Mouse (Mus musculus): ENCODE data around the gene Mlxipl. TPM values are rescaled to one million over a fixed set of nuclear protein-coding genes. Genes with fewer than 3 reads are reported as not detected.
A peak's percentile ranks its signal among the peaks of the same experiment; 100 is the strongest.

Gene Mlxipl
- total and polyA plus RNA-seq, 2 experiments from 2014 or later, result 0.79 to 1.2 TPM

GRCm38 (mm10) chr5:135161221-135161620 lies 71.5 kb downstream of the Mlxipl start:
- peaks cover 31% of the 10 kb centered on the region for H3K36me3 ChIP-seq (ENCODE audit: insufficient read depth, low read length)
- no peak overlapping the region for H3K9ac ChIP-seq (replicated peaks; ENCODE audit: low read length, poor library complexity, severe bottlenecking)
- ATAC-seq (ENCODE audit: low FRiP score) (no peak), DNase-seq (ENCODE audit: low spot score) (peak; percentile 43)
- no peaks in the 10 kb centered on the region for H3K4me1 ChIP-seq (ENCODE audit: insufficient read depth, low read length)
- no peaks in the 10 kb centered on the region for H3K27me3 ChIP-seq (ENCODE audit: insufficient read depth, low read length)
- no peak for TF ChIP-seq CTCF (IDR thresholded peaks at IDR 0.05)
- no peaks in the 10 kb centered on the region for H3K9me3 ChIP-seq (ENCODE audit: low read length)
- no peak overlapping the region for H3K4me3 ChIP-seq (ENCODE audit: low read depth, low read length)
- H3K27ac ChIP-seq (ENCODE audit: low read depth, low read length), result no peak overlapping the region
- WGBS, result 88% methylated on average over 4 of the region's 4 CpGs
- no peak overlapping the region for H3K4me2 ChIP-seq (ENCODE audit: low read depth, low read length, poor library complexity, severe bottlenecking)

- Histone ChIP-seq H3K4me3 (ENCODE audit: low read depth, low read length) (no peak overlapping the region), H3K4me1 (ENCODE audit: insufficient read depth, low read length) (no peaks in the 10 kb centered on the region), H3K9ac (replicated peaks; ENCODE audit: low read length, poor library complexity, severe bottlenecking) (no peak overlapping the region), H3K4me2 (ENCODE audit: low read depth, low read length, poor library complexity, severe bottlenecking) (no peak overlapping the region), H3K27me3 (ENCODE audit: insufficient read depth, low read length) (no peaks in the 10 kb centered on the region), H3K9me3 (ENCODE audit: low read length) (no peaks in the 10 kb centered on the region), H3K27ac (ENCODE audit: low read depth, low read length) (no peak overlapping the region), H3K36me3 (ENCODE audit: insufficient read depth, low read length) (peaks cover 28% of the 10 kb centered on the region)
- WGBS, result 81% methylated on average over 7 of the region's 7 CpGs
- DNase-seq (ENCODE audit: low spot score), result no peak
- no peak for ATAC-seq (ENCODE audit: low FRiP score)
- no peak for TF ChIP-seq CTCF (IDR thresholded peaks at IDR 0.05)
These were observed 72.0 kb downstream of the Mlxipl start for GRCm38 (mm10) chr5:135161650-135162049.

GRCm38 (mm10) chr5:135162361-135162760 lies 72.7 kb downstream of the Mlxipl start:
- Histone ChIP-seq H3K4me1 (ENCODE audit: insufficient read depth, low read length) (no peaks in the 10 kb centered on the region), H3K4me2 (ENCODE audit: low read depth, low read length, poor library complexity, severe bottlenecking) (no peak overlapping the region), H3K36me3 (ENCODE audit: insufficient read depth, low read length) (peaks cover 28% of the 10 kb centered on the region), H3K27ac (ENCODE audit: low read depth, low read length) (no peak overlapping the region), H3K27me3 (ENCODE audit: insufficient read depth, low read length) (no peaks in the 10 kb centered on the region), H3K9me3 (ENCODE audit: low read length) (no peaks in the 10 kb centered on the region), H3K9ac (replicated peaks; ENCODE audit: low read length, poor library complexity, severe bottlenecking) (no peak overlapping the region), H3K4me3 (ENCODE audit: low read depth, low read length) (no peak overlapping the region)
- ATAC-seq (ENCODE audit: low FRiP score), result no peak
- no peak for DNase-seq (ENCODE audit: low spot score)
- 95% methylated on average over 8 of the region's 8 CpGs for WGBS
- TF ChIP-seq CTCF (IDR thresholded peaks at IDR 0.05), result no peak

GRCm38 (mm10) chr5:135162821-135163220 lies 73.1 kb downstream of the Mlxipl start:
- Histone ChIP-seq H3K9me3 (ENCODE audit: low read length) (no peaks in the 10 kb centered on the region), H3K36me3 (ENCODE audit: insufficient read depth, low read length) (peaks cover 28% of the 10 kb centered on the region), H3K4me1 (ENCODE audit: insufficient read depth, low read length) (no peaks in the 10 kb centered on the region), H3K4me2 (ENCODE audit: low read depth, low read length, poor library complexity, severe bottlenecking) (no peak overlapping the region), H3K9ac (replicated peaks; ENCODE audit: low read length, poor library complexity, severe bottlenecking) (no peak overlapping the region), H3K27ac (ENCODE audit: low read depth, low read length) (no peak overlapping the region), H3K4me3 (ENCODE audit: low read depth, low read length) (no peak overlapping the region), H3K27me3 (ENCODE audit: insufficient read depth, low read length) (no peaks in the 10 kb centered on the region)
- ATAC-seq (ENCODE audit: low FRiP score), result no peak
- no peak for DNase-seq (ENCODE audit: low spot score)
- TF ChIP-seq CTCF (IDR thresholded peaks at IDR 0.05), result no peak
- 87% methylated on average over 6 of the region's 6 CpGs for WGBS

- H3K36me3 ChIP-seq (ENCODE audit: insufficient read depth, low read length), result peaks cover 5% of the 10 kb centered on the region
- H3K27me3 ChIP-seq (ENCODE audit: insufficient read depth, low read length), result no peaks in the 10 kb centered on the region
- peaks cover 4% of the 10 kb centered on the region; the same call in 1 of the 2 replicates for H3K4me1 ChIP-seq (ENCODE audit: insufficient read depth, low read length)
- H3K27ac ChIP-seq (ENCODE audit: low read depth, low read length), result no peak overlapping the region
- H3K4me2 ChIP-seq (ENCODE audit: low read depth, low read length, poor library complexity, severe bottlenecking), result no peak overlapping the region
- H3K9me3 ChIP-seq (ENCODE audit: low read length), result no peaks in the 10 kb centered on the region
- no peak overlapping the region for H3K4me3 ChIP-seq (ENCODE audit: low read depth, low read length)
- TF ChIP-seq CTCF (IDR thresholded peaks at IDR 0.05), result no peak
- WGBS, result 80% methylated on average over 4 of the region's 4 CpGs
- H3K9ac ChIP-seq (replicated peaks; ENCODE audit: low read length, poor library complexity, severe bottlenecking), result no peak overlapping the region
- ATAC-seq (ENCODE audit: low FRiP score) (no peak), DNase-seq (ENCODE audit: low spot score) (no peak)
These were observed 77.2 kb downstream of the Mlxipl start for GRCm38 (mm10) chr5:135166909-135167308.

- H3K27ac ChIP-seq (ENCODE audit: low read depth, low read length), result no peak overlapping the region; the same call in 1 of the 2 replicates
- no peak for TF ChIP-seq CTCF (IDR thresholded peaks at IDR 0.05)
- no peak overlapping the region for H3K4me3 ChIP-seq (ENCODE audit: low read depth, low read length)
These were observed 77.8 kb downstream of the Mlxipl start for GRCm38 (mm10) chr5:135167469-135167868.

More at GRCm38 (mm10) chr5:135167469-135167868, 77.8 kb downstream of the Mlxipl start:
- H3K9me3 ChIP-seq (ENCODE audit: low read length), result no peaks in the 10 kb centered on the region
- no peaks in the 10 kb centered on the region for H3K27me3 ChIP-seq (ENCODE audit: insufficient read depth, low read length)
- H3K36me3 ChIP-seq (ENCODE audit: insufficient read depth, low read length), result peaks cover 6% of the 10 kb centered on the region
- no peak overlapping the region for H3K4me2 ChIP-seq (ENCODE audit: low read depth, low read length, poor library complexity, severe bottlenecking)
- ATAC-seq (ENCODE audit: low FRiP score) (no peak), DNase-seq (ENCODE audit: low spot score) (no peak)
- H3K4me1 ChIP-seq (ENCODE audit: insufficient read depth, low read length), result peaks cover 4% of the 10 kb centered on the region; the same call in 1 of the 2 replicates
- 95% methylated on average over 4 of the region's 4 CpGs for WGBS
- no peak overlapping the region for H3K9ac ChIP-seq (replicated peaks; ENCODE audit: low read length, poor library complexity, severe bottlenecking)

Data from midbrain, postnatal 0 days (tissue).